Mouse (Mus musculus) heart, adult 2 months (tissue): Measurements from ENCODE around the gene Ccdc82.

ENCODE experiments used
- CTCF ChIP-seq: fragments of 200-600 bp; IDR thresholded peaks from 2 replicates; pipeline ENCODE4 v1.8.1; 2022; ENCODE audit warnings: antibody characterized with exemption, mild to moderate bottlenecking, moderate library complexity
- POLR2A ChIP-seq: fragments of 200-500 bp; IDR thresholded peaks from 2 replicates; pipeline ENCODE4 v1.6.1; 2011; ENCODE audit warnings: mild to moderate bottlenecking, low read depth, low read length, control low read depth; ENCODE audit not compliant: insufficient read depth

DNA sequence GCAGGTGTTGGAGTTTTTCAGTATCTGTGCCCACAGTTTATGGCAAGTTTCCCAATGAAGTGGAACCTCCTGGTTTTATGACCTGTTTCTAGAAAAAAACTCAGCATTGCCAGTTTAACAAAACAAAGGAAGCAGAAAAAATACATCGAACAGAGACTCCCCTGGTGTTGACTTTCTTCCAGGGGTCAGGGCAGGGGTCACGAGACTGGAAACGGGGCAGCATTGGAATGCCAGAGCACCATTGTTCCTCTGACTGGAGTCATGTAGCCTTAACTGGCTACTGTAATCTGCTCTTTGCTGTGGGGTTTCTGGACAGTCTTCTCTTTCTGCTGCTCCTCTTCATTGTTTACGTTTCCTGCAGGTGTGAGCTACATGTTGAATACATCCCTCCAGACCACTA, 16.2 kb upstream of the Ccdc82 start:
- TF ChIP-seq POLR2A, result no peak
- no peak for TF ChIP-seq CTCF
